Mouse (Mus musculus) CH12.LX (cell line): ENCODE data around the gene Galr2. TPM values are rescaled to one million over a fixed set of nuclear protein-coding genes. Genes with fewer than 3 reads are reported as not detected.

Experiments used
- DNase-seq: peaks from one replicate; pipeline ENCODE4 v3.0.0-alpha.2; 2013; ENCODE audit errors: extremely low read depth
- H3K27ac ChIP-seq: 2 replicates; pipeline ENCODE4 v1.5.1; 2012; ENCODE audit warnings: low read depth, mild to moderate bottlenecking, control low read depth, moderate library complexity; ENCODE audit not compliant: insufficient read depth
- H3K27me3 ChIP-seq: replicated peaks from 2 replicates; pipeline ENCODE3; 2012; ENCODE audit warnings: inconsistent platforms
- H3K36me3 ChIP-seq, 2 experiments: replicated peaks in 1 of 2; 2 replicates each; pipeline versions ENCODE3 to v1.6.1; 2012; ENCODE audit warnings: inconsistent platforms in 1 of 2, low read length in 1 of 2, mild to moderate bottlenecking in 1 of 2, mixed read lengths in 1 of 2, moderate library complexity in 1 of 2; ENCODE audit not compliant: control insufficient read depth in 1 of 2, insufficient read depth in 1 of 2
- H3K4me1 ChIP-seq, 2 experiments: 2 replicates each; pipeline ENCODE4 v1.6.1; 2012; ENCODE audit warnings: inconsistent platforms in 1 of 2, moderate library complexity in 1 of 2; ENCODE audit not compliant: insufficient read depth in 2 of 2, control insufficient read depth in 1 of 2
- H3K4me2 ChIP-seq: 2 replicates; pipeline ENCODE4 v1.6.1; 2012; ENCODE audit warnings: low read depth, mild to moderate bottlenecking, control low read depth; ENCODE audit not compliant: poor library complexity, insufficient read depth, severe bottlenecking
- H3K4me3 ChIP-seq, 3 experiments: fragments of 150-350 bp in 1 of 3; sonication (generic) in 1 of 3; replicated peaks in 1 of 3; 2 replicates each; pipeline versions ENCODE3 to v1.5.1; 2011 to 2012; ENCODE audit warnings: low read depth in 2 of 3, low read length in 2 of 3, mild to moderate bottlenecking in 2 of 3, moderate library complexity in 2 of 3, control low read depth in 1 of 3, improper control_type of control experiment in 1 of 3, inconsistent platforms in 1 of 3, mixed read lengths in 1 of 3; ENCODE audit not compliant: poor library complexity in 1 of 3
- H3K79me2 ChIP-seq: replicated peaks from 2 replicates; pipeline ENCODE4 v1.6.1; 2012; ENCODE audit warnings: mild to moderate bottlenecking, moderate library complexity; ENCODE audit not compliant: control insufficient read depth, poor library complexity, insufficient read depth, severe bottlenecking; ENCODE audit errors: extremely low read depth
- H3K9ac ChIP-seq: 2 replicates; pipeline ENCODE4 v1.6.1; 2012; ENCODE audit warnings: low read depth, mild to moderate bottlenecking, control low read depth, moderate library complexity; ENCODE audit not compliant: insufficient read depth
- H3K9me3 ChIP-seq: replicated peaks from 2 replicates; pipeline ENCODE3; 2012; ENCODE audit warnings: low read length, inconsistent platforms, mixed read lengths
- CTCF ChIP-seq, 2 experiments: IDR thresholded peaks in 1 of 2; conservative IDR thresholded peaks in 1 of 2; 2 replicates each; pipeline ENCODE4 v1.5.1; 2011 to 2012; ENCODE audit warnings: low read depth in 2 of 2, low read length in 2 of 2, improper control_type of control experiment in 1 of 2, inconsistent platforms in 1 of 2, mild to moderate bottlenecking in 1 of 2, moderate library complexity in 1 of 2
- E2F4 ChIP-seq: IDR thresholded peaks from 2 replicates; pipeline ENCODE4 v1.6.1; 2011; ENCODE audit warnings: low read depth, low read length, improper control_type of control experiment; ENCODE audit not compliant: insufficient replicate concordance
- ELF1 ChIP-seq: IDR thresholded peaks from 2 replicates; pipeline ENCODE4 v1.6.1; 2014; ENCODE audit warnings: low read depth, mild to moderate bottlenecking, inconsistent platforms, low read length, improper control_type of control experiment
- ETS1 ChIP-seq: conservative IDR thresholded peaks from 2 replicates; pipeline ENCODE4 v1.6.1; 2012; ENCODE audit warnings: low read depth, mild to moderate bottlenecking, inconsistent platforms, low read length, improper control_type of control experiment, moderate library complexity
- GABPA ChIP-seq: IDR thresholded peaks from 2 replicates; pipeline ENCODE4 v1.6.1; 2012; ENCODE audit warnings: low read depth, low read length, improper control_type of control experiment, inconsistent platforms; ENCODE audit not compliant: insufficient replicate concordance
- HCFC1 ChIP-seq: IDR thresholded peaks from 2 replicates; pipeline ENCODE4 v1.6.1; 2012; ENCODE audit warnings: low read depth, mild to moderate bottlenecking, inconsistent platforms, low read length, improper control_type of control experiment
- JUND ChIP-seq: conservative IDR thresholded peaks from 2 replicates; pipeline ENCODE4 v1.6.1; 2011; ENCODE audit warnings: low read depth, low read length, improper control_type of control experiment
- KAT2A ChIP-seq: IDR thresholded peaks from 2 replicates; pipeline ENCODE4 v1.6.1; 2012; ENCODE audit warnings: low read length, improper control_type of control experiment, inconsistent platforms; ENCODE audit not compliant: insufficient replicate concordance
- MEF2A ChIP-seq: IDR thresholded peaks from 2 replicates; pipeline ENCODE4 v1.6.1; 2014; ENCODE audit warnings: low read depth, mild to moderate bottlenecking, inconsistent platforms, low read length, improper control_type of control experiment, borderline replicate concordance
- MXI1 ChIP-seq: IDR thresholded peaks from 2 replicates; pipeline ENCODE4 v1.6.1; 2011; ENCODE audit warnings: mild to moderate bottlenecking, low read depth, low read length, improper control_type of control experiment
- NELFE ChIP-seq: IDR thresholded peaks from 2 replicates; pipeline ENCODE4 v1.6.1; 2011; ENCODE audit warnings: low read depth, low read length, improper control_type of control experiment
- NRF1 ChIP-seq: IDR thresholded peaks from 2 replicates; pipeline ENCODE4 v1.6.1; 2014; ENCODE audit warnings: low read depth, mild to moderate bottlenecking, inconsistent platforms, low read length, improper control_type of control experiment, moderate library complexity
- POLR2AphosphoS2 ChIP-seq: IDR thresholded peaks from 2 replicates; pipeline ENCODE4 v1.6.1; 2011; ENCODE audit warnings: low read depth, low read length, improper control_type of control experiment
- RAD21 ChIP-seq: IDR thresholded peaks from 2 replicates; pipeline ENCODE4 v1.6.1; 2011; ENCODE audit warnings: low read depth, mild to moderate bottlenecking, low read length, improper control_type of control experiment, moderate library complexity
- RCOR1 ChIP-seq: conservative IDR thresholded peaks from 2 replicates; pipeline ENCODE4 v1.6.1; 2012; ENCODE audit warnings: low read depth, mild to moderate bottlenecking, inconsistent platforms, low read length, improper control_type of control experiment
- SMC3 ChIP-seq: IDR thresholded peaks from 2 replicates; pipeline ENCODE4 v1.6.1; 2011; ENCODE audit warnings: low read depth, low read length, improper control_type of control experiment
- TBP ChIP-seq: conservative IDR thresholded peaks from 2 replicates; pipeline ENCODE4 v1.6.1; 2011; ENCODE audit warnings: low read depth, low read length, improper control_type of control experiment
- TCF12 ChIP-seq: IDR thresholded peaks from 2 replicates; pipeline ENCODE4 v1.6.1; 2014; ENCODE audit warnings: low read depth, mild to moderate bottlenecking, inconsistent platforms, low read length, improper control_type of control experiment
- UBTF ChIP-seq: IDR thresholded peaks from 2 replicates; pipeline ENCODE4 v1.6.1; 2012; ENCODE audit warnings: low read depth, mild to moderate bottlenecking, inconsistent platforms, low read length, improper control_type of control experiment, moderate library complexity
- USF2 ChIP-seq: conservative IDR thresholded peaks from 2 replicates; pipeline ENCODE4 v1.6.1; 2011; ENCODE audit warnings: low read depth, low read length, improper control_type of control experiment
- ZC3H11A ChIP-seq: IDR thresholded peaks from 2 replicates; pipeline ENCODE4 v1.6.1; 2012; ENCODE audit warnings: low read depth, mild to moderate bottlenecking, inconsistent platforms, low read length, improper control_type of control experiment
- dilution Hi-C: fragments of 300-500 bp; cut with MboI; formaldehyde crosslinking; loops from 2 replicates; pipeline ENCODE4 v1.14.3; 2020; ENCODE audit warnings: low sequenced_read_pairs; ENCODE audit not compliant: extremely low pct_unique_long_range_greater_than_20kb, extremely low pct_ligation_motif_present
- in situ Hi-C: fragments of 300-500 bp; cut with MboI; formaldehyde crosslinking; loops from 3 replicates; pipeline ENCODE4 v1.14.3; 2019; ENCODE audit warnings: low sequenced_read_pairs, low pct_ligation_motif_present, low pct_unique_long_range_greater_than_20kb, mixed read lengths
- polyA plus RNA-seq: library from polyadenylated mRNA; unstranded; fragments of >175 nt; gene quantifications from 2 replicates; pipeline ENCODE4 v1.2.1, GENCODE M21; 2012; ENCODE audit warnings: low read depth; ENCODE audit not compliant: insufficient read length
- total RNA-seq, 2 experiments: library from RNA; depleted of rRNA; stranded (reverse); fragments of 300-350 nt in 1 of 2; fragments of >200 nt in 1 of 2; gene quantifications; 2 replicates each; pipeline ENCODE4 v1.2.3; 2012 to 2014

Gene Galr2
- total and polyA plus RNA-seq, 3 experiments: 0.21 to 1.6 (median 0.85) TPM

DNA sequence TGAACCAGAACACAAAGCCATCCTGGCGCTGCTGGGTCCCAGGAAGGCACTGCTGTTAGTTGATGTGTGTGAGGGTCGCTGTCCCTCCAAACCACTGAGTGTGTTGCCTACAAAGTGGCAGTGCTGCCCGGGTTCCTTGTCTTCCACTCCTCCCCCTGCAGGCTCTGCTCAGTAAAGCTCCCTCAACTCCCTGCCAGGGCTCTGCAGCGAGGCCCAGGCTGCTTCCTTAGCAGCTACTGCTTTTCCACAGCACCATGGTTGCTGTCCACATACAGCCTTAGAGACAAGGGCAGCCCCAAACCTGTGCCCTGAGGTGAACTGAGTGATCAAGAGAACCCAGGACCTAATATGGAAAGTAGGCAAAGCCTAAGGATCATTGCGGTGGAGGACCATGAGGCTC lies 6.6 kb downstream of the Galr2 start:
- no peaks in the 10 kb centered on the region for H3K27me3 ChIP-seq
- no peak for TF ChIP-seq TBP
- no peak for TF ChIP-seq NELFE
- no peak for TF ChIP-seq ZC3H11A
- TF ChIP-seq JUND: no peak
- no peak for TF ChIP-seq UBTF
- H3K79me2 ChIP-seq: no peaks in the 10 kb centered on the region
- peaks cover 39 to 66% of the 10 kb centered on the region in 2 experiments for H3K36me3 ChIP-seq
- no peak overlapping the region for H3K4me3 ChIP-seq
- in situ Hi-C loops (no loop called here), dilution Hi-C loops (no loop called here)
- no peak for DNase-seq
- no peak overlapping the region for H3K27ac ChIP-seq
- peaks cover 15 to 92% of the 10 kb centered on the region in 2 experiments for H3K4me1 ChIP-seq
- no peak overlapping the region for H3K9ac ChIP-seq
- H3K4me2 ChIP-seq: no peak overlapping the region
- peaks cover 8% of the 10 kb centered on the region for H3K9me3 ChIP-seq

DNA sequence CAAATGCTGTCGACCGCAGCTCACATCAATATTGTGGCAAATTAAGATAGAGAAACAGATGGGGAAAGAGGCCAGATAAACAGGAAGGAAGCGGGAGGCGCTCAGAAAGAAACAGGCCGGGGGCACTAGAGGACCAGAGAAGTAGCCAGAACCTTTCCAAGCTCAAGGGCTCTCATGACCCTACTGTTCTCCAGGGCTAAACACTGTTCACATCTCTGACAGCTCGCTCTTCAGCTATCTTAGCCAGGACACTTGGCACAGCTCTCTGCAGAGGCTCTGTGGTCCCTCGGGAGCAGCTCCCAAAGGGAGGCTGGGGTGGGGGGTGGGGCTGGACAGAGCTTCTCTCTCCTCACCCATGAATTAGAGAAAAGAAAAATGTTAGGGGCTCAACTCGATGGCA lies 9.8 kb downstream of the Galr2 start:
- H3K36me3 ChIP-seq: peaks cover 60 to 84% of the 10 kb centered on the region in 2 experiments
- dilution Hi-C loops: no loop called here
- H3K9me3 ChIP-seq: no peaks in the 10 kb centered on the region
- H3K79me2 ChIP-seq: no peaks in the 10 kb centered on the region
- H3K4me3 ChIP-seq: peak overlapping the region in 1 of 3 experiments; percentile 5
- H3K9ac ChIP-seq: no peak overlapping the region
- DNase-seq: no peak
- TF ChIP-seq RAD21: no peak
- no peak for TF ChIP-seq TBP
- no peak for TF ChIP-seq POLR2AphosphoS2
- no peak for TF ChIP-seq HCFC1
- TF ChIP-seq E2F4: no peak
- TF ChIP-seq CTCF (conservative IDR thresholded peaks at IDR 0.05 in 1 of 2, IDR thresholded peaks at IDR 0.05 in 1 of 2; ENCODE audit: low read depth in 2 of 2, low read length in 2 of 2): no peak
- TF ChIP-seq NELFE: no peak
- TF ChIP-seq SMC3: no peak
- no peak for TF ChIP-seq KAT2A
- no peak for TF ChIP-seq MXI1
- no peak for TF ChIP-seq RCOR1
- no peak for TF ChIP-seq MEF2A
- no peak for TF ChIP-seq NRF1
- no peak for TF ChIP-seq UBTF
- no peak for TF ChIP-seq TCF12
- no peak for TF ChIP-seq USF2
- no peak for TF ChIP-seq ETS1
- no peak for TF ChIP-seq GABPA
- no peak for TF ChIP-seq ELF1
- TF ChIP-seq, all 38 proteins: peak for 0
- H3K4me1 ChIP-seq: peaks cover 8 to 84% of the 10 kb centered on the region in 2 experiments
- H3K4me2 ChIP-seq: no peak overlapping the region
- in situ Hi-C loops: no loop called here
- no peak overlapping the region for H3K27ac ChIP-seq
- H3K27me3 ChIP-seq: no peaks in the 10 kb centered on the region
